Mouse (Mus musculus): ENCODE results near the gene Vamp9. TPM values are rescaled to one million over a fixed set of nuclear protein-coding genes. Genes with fewer than 3 reads are reported as not detected.
A peak's percentile ranks its signal among the peaks of the same experiment; 100 is the strongest.

Gene Vamp9
- not detected for total RNA-seq (2022)

DNA sequence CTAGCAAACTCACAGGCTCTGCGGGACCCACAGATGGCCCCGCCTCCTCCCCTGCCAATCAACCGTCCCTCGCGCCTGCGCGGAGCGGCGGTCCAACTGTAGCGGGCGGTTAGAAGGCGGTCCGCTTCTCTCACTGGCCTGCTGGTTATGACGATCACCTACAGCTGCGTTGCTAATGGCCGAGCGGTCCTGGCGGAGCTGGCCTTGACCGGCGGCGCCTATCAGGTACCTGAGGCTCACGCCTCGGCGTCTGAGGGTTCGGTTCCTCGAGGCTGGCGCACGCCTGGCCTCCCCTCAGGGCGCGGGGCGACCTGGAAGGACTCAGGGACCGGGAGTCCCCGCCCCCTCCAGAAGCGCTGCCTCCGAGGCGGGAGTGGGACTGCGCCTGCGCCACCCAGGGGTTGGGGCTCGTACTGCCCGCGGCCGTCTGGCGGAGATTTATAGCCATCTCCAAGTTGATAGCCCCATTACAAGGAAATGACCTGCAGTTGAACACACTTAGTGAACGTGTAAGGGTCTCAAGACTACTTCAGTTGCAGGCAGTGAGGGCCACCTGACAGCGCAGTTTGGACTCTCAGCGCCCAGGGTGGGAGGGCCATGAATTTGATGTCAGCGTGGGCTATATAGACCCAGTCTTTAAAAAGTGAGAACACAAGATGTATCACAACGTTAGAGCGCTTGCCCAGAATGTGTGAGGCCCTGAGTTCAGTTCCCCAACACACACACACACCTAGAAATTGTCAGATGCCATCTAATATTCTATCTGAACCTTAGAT, at the start of gene Vamp9:
TSS of gene Vamp9 (plus strand) at position 74 of the 776 bp plus-strand sequence.
- peak; percentile 85 to 90 for DNase-seq (ENCODE audit: low spot score in 2 of 2)

DNA sequence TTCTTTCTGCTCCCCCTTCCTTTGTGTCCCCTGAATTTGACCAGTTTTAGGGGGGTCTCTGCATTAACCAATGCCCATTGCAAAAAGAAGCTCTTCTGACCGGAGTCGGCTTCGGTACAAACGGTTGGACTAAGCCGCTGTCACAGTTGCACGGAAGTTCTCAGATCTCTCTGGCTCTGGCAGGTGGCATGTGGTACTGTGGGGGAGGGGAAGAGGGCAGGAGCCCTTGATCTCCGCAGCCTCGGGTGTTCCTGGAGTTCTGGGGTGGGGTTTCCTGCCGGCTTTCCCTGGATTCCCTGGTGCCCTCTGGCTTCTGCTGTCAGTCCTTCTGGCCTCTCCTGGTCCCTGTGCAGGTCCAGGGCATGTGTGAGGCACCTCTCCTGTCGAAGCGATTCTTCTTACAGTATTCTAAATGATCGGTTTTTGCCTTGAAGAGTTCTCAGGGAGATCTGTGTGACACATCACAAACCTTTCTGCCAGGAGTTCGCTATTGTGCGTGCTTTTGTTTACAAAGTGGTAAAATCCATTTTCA, 48.9 kb upstream of the Vamp9 start:
- no peak for DNase-seq (ENCODE audit: low spot score in 2 of 2)

DNA sequence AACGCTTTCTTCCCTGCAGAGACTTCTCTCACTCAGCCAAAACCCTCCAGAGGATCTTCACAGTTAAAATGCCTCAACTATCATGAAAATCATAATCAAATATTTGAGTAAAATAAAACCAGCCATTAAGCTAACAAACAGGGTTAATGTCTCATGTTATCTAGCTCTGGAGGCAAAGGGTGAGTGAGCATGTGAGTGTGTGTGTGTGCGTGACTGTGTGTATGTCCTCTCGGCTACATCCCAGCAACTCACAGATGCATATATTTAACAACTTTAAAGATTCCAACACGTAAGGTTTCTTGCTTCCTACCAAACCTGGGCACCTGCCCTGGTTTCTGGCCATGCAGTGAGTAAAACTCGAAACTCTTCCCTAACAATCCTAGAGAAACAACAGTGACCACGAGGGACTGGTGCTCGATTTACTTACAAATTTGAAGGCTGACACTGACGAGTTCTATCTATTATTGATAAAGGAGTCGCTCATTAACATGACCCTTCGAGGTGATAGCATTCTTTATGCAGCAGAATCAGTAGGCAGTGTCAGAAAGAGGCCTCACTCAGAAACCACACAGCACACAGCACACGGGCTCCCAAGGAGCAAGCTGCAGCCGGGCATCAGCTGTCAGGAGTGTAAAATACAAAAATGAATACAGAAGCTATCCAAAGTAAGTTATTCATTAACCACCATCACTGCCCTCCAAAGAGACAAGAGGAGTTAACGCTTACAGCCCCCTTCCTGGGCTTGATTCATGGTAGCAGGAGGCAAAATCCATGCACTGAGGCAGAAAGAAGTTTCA, 46.2 kb upstream of the Vamp9 start:
- DNase-seq (ENCODE audit: low spot score in 2 of 2), result no peak

DNA sequence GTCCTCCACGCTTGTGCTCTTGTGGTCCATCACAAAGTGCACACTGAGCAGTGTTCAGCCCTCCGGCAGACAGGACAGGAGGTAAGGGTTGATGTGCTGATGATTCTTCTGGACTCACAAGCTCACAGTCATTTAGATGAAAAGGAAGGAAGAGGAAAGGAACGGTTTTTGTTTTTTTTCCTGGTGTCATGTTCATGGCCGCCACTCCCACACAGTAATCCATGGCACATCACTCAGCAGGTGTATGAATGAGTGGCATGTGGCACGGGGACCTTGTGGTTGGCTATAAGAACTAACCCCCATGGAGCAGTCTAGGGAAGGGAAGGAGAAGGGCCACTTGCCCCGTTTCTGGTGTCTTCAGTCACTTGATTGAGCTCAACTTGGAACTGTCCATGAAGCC, 44.2 kb upstream of the Vamp9 start:
- DNase-seq (ENCODE audit: low spot score in 2 of 2), result no peak

DNA sequence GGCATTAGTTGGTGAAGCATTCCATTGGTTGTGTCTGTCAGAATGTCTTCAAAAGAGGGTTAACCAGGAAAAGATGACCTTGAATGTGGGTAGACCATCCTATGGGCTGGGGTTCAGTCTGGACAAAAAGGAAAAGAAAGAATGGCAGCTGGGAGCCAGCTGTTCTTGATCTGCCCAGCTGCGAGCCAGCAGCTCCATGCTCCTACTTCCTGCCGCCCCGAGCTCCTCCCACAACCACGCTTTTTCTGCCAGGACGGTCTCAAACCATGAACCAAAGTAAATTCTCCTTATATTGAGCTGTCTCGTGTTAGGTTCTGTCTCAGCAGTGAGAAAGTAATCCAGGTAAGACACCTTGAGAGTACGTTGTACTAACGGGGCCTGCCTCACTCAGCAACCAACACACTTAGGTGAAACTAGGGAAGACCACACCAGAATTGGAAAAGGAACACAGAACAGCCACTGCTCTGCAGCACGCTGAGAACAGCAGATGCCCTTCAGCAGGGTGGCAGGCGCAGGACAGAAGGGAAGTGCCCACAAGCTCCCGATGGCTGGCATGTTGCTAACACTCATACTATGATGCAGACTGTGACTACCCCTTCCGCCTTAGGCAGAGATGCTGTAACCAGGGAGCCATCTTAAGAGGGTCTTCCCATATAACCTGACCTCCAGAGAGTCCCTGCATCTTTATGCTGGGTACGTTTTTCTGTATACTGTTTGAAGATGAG, 42.2 kb upstream of the Vamp9 start:
- DNase-seq (ENCODE audit: low spot score in 2 of 2), result no peak

DNA sequence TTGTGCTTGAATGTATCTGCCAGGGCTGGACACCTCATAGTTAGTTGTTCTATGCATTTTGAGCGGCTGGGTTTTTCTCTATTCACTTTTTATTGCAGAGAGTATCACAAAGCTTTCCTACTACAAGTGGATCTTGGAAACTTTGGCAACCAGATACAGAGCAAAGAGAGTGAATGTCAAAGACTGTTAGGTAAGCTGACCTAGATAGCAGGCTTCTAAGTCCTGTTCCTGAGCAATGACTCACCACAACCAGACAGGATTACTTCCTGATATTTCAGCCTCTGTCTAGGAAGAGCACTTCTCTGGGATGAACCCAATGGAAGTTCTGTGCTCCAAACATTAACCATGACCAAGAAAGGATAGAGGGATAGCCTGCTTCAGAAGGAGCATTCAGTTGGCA, 40.3 kb upstream of the Vamp9 start:
- DNase-seq (ENCODE audit: low spot score in 2 of 2), result no peak

DNA sequence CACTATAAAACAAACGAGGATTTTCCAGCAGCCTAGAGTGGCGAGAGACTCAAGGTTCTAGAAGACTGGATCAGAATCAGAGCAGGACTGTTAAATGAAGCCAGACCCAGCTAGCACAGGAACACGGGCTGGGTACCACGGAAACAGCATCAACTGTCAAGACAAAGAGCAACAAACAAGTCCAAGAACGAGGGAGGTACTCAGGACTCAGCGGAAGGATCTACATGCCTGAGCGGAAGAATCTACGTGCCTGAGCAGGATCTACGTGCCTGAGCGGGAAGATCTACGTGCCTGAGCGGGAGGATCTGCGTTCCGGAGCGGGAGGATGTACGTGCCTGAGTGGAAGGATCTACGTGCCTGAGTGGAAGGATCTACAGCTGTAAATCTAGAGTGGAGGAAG, 37.8 kb upstream of the Vamp9 start:
- no peak for DNase-seq (ENCODE audit: low spot score in 2 of 2)

DNA sequence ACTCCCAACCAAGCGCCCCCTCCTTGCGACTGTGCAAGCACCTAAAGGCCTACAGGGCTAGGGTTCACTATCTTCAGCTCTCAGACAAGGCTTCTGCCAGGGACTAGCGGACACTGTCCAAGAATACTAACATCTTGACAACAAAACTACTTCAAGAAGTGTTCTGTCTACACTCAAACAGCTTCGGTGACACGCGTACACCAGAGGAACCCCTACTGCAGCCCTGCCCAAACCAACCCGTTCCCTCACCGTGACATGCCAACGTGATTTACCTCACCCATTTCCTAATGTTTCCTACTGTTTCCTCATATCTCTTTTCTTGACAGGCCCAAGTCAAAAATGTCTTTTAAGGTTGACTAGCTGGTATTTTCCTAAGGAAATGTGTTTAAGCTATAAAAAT, 37.1 kb upstream of the Vamp9 start:
- DNase-seq (ENCODE audit: low spot score in 2 of 2), result no peak

DNA sequence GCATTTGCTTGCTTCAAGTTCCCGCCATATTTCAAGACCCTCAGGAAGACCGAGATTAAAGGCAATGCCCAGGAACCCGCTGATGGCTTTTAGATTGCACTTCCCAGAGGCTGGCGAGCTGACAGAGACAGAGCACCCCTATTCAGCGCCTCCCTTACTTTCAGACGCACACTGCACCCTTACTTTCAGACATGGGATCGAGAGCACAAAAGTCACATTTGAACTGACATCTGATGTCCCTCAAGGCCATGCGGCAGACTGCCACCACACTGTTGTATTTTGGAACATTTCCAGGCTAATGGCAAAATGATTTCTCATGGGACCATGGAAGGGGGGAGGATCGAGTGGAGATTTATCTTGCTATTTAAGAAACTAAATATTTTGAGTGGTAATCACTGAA, 28.5 kb upstream of the Vamp9 start:
- DNase-seq (ENCODE audit: low spot score in 2 of 2), result no peak

DNA sequence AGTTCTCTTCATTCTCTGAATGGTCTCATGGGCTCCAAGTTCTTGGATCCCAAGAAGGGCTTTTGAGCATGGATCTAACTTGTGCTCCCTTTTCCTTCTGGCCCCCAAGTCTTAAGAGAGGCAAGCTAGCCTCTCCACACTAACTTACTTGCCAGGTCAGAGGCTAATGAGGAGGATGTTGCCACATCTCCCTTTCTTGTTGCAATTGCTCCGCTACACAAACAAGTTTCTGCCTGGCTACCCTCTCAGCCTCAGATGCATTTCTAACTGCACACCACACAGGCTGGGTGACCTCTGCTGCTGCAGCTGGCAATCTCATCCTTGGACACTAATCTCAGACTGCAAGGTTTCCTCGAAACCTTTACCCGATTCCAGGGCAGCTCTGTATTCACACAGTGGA, 23.6 kb upstream of the Vamp9 start:
- no peak for DNase-seq (ENCODE audit: low spot score in 2 of 2)

DNA sequence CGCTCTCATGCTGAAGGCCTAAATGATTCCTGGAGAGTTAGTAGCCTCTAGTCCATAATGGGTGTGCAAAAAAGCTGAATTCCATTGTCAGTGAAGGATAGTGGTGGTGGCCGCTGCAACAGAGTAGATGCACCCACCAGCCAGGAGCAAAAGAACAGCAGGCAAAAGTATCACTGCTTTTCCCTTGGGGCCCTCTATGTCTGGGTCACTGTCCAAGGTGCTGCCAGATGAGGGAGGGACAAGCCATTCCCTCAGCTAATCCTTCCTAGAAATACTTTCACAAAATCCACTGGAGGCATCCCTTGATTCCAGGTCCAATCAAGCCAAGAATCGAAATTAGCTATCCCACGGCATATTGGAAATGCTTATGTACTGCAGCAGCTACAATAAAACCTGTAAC, 22.0 kb upstream of the Vamp9 start:
- DNase-seq (ENCODE audit: low spot score in 2 of 2), result no peak

DNA sequence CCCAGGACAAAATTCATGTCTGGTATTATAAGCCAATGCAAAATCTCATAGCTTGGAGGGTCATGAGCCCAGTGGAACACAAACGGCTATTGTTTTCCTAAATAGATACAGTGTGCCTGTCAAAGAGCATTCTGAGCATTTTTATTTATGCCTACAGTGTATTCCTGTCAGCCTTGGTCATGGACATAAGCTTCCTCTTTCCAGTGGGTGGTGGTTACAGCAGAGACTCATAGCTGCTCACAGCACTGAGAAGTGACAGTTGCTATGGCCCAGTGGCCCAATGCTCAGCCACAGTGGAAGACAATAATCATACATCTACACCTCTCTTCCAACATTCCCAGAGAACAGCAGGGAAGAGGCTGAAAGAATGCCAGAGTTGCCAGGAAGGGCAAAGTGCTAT, 18.9 kb upstream of the Vamp9 start:
- no peak for DNase-seq (ENCODE audit: low spot score in 2 of 2)

DNA sequence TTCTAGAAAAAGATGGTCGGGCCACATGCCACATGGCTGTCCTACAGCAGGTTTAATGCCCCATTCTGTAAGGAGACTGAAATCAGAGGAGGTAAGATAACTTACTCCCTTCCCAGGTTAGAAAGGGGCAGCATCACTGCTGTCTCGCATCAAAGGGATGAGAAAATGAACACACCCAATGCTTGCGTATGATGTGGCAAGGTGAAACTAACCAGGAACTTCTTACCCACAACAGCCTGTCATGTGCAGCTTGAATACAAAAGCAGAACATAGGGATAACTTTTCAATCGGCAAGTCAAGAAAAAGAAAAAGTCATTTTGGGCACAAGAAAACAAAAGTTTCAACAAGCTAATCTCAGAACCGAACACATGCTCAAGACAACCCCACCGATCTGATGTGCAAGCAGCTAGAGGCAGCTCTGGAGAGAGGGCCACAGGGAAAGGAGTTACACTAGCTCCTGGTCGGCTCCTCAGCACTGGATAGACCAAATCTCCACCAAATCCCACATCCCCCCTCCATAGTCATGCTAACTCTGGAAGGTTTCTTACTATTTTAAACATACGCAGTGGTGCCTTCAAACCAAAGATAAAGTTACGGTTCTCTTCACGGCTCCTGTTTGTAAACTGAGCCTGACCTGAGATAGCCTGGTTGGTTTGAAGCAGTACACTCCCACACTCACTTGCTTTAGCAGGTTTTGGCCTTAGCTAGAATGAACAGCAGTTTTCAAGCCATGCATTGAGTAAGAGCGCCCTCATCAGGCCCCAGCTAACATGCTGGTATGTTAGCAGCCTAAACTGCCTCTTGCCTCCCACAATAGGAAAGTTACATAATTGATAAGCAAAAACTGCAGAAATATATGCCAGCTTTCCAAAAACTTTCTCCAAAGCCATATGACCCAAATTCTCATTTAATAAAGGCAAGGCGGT, 14.3 kb upstream of the Vamp9 start:
- no peak for DNase-seq (ENCODE audit: low spot score in 2 of 2)

DNA sequence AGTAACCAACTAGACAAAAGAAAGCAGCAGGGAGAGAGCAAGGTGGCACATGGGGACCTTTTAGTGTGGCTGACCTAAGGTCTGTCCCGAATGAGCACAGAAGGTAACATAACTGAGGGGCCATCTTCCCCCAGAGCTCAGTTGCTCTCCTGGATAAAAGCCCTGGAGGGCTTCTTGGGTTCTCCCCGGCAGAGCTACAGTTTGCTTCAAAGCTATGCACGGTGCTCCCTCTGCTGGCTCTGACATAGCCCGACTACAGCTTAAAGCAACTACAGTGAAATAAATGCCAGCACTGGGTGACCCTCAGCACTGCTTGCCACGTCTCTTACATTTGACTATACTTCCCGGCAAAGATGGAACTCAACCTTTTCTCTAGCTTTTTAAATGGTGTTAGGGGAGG, 6.0 kb upstream of the Vamp9 start:
- no peak for DNase-seq (ENCODE audit: low spot score in 2 of 2)

DNA sequence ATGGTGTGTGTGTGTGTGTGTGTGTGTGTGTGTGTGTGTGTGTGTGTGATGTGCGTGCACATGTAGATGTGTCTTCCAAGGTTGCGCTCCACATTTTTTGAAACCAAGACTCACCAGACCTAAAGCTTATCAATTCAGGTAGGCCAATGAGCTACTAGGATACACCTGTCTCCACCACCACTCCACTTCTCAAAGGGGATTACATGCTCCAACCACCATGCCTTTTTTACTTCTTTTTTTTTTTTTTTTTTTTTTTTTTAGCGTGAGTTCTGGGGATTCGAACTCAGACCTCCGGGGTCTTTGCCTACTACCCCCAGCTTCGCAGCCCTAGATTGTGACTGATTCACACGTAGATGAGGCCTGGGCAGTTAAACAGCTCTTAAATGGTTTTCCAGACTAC, 323 bp upstream of the Vamp9 start:
- no peak for DNase-seq (ENCODE audit: low spot score in 2 of 2)

DNA sequence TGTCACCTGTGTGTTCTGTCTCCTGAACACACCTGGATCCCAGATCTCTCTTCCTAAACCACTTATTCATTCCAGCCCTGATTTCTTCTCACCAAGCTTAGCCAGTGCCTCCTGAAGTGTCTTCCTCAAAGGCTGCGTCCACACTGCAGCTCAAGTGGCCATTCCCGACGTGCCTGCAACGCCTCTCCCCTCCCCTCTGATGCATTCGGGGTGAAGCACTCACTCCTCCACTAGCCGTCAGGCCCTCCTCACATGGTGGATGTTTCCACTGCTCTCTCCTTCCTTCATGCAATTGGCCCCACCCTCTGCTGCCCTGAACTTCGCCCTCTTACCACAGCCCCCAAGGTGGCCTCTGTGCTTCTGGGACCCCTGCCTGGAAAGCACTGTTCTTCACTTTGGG, 9.4 kb downstream of the Vamp9 start:
- DNase-seq (ENCODE audit: low spot score in 2 of 2), result no peak

DNA sequence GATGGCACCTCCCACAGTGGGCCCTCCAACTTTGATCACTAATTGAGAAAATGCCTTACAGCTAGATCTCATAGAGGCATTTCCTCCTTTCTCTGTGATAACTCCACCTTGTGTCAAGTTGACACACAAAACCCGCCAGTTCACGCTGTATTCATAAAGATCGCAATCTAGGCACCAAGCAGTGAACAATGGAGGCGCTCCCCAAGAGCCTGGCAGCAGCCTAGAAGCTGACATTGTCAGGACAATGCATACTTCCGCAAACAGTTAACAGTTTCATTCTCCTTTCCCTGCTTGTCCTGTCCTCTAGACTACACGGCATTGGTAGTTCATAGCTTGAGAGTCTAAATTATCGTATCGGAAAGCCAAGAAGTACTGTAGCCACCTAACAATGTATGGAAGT, 16.0 kb downstream of the Vamp9 start:
- DNase-seq (ENCODE audit: low spot score in 2 of 2), result no peak

DNA sequence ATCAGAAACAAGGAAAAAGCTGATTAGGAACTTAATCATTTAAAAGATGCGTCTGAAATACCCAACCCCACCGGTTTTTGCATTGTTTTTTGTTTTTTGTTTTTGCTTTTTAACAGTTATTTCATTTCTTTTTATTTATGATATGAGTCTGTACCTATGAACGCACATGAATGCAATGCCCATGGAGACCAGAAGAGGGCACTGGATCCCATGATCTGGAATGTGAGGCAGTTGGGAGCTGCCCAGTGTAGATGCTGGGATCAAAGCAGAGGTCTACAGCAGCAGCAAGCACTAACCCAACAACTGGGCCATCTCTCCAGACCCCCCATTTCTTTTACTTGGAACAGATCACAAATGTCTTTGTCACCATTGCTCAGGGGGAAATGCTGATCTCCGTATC, 21.9 kb downstream of the Vamp9 start:
- DNase-seq (ENCODE audit: low spot score in 2 of 2), result peak in 1 of 2 experiments; percentile 9

DNA sequence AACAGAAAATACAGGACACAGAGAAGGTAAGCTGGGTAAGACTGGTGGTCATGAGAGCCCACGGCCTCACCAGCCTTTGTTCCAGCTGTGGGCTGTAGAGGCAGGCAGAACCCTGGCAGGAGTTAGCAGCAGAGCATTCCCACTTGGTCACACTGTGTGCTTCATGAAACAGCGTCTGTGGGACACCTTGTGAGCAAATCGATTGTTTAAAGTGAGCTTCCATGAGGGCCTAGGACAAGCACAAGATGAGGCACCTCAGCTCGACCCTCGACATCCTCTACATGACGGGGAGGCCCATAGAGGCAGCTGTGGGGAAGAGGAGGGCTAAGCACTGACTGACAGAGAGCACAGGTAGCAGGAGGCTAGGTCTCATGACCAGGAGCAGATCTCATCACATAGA, 25.9 kb downstream of the Vamp9 start:
- DNase-seq (ENCODE audit: low spot score in 2 of 2), result no peak

DNA sequence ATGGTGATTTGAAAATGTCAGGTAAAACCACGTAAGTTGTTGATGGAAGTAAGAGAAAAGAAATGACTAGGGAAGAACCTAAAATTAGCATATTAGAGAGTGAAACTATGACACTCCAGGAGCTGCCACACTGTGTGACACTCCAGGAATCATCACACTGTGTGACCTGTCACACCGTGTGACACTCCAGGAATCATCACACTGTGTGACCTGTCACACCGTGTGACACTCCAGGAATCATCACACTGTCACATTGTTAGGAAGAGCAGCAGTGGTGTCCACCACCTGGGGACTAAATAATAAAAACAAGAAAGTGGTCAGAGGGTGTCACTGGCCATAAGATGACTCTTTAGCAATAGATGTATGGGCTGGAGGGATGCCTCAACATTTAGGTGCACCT, 33.4 kb downstream of the Vamp9 start:
- DNase-seq (ENCODE audit: low spot score in 2 of 2), result no peak

DNA sequence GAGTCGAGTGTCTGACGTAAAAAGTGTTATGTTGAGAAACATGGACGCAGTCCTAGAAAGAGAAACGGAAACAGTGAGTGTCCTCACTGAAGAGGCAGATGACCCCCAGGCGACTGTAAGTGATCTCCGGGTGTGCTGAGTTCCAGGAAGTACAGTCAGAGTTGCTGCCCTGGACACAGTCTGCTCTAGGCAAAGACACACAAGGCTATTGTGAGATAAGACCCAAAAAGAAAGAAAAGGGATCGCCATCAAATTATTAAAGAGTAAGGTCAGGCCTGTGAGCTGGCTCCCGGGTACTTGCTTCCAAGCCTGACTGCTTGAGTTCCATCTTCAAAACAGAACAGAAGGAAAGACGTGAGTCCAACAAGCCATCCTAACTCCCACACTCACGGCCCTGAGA, 35.2 kb downstream of the Vamp9 start:
- no peak for DNase-seq (ENCODE audit: low spot score in 2 of 2)
